Mouse (Mus musculus) embryonic fibroblast, embryonic 13.5 days (primary cell): Measurements from ENCODE around the gene Aldh1b1.

Experiments used
- CTCF ChIP-seq: IDR thresholded peaks from 2 replicates; pipeline ENCODE4 v1.5.1; 2011; ENCODE audit warnings: mild to moderate bottlenecking, control low read depth, low read length, moderate library complexity, borderline replicate concordance; ENCODE audit not compliant: insufficient read depth
- POLR2A ChIP-seq: IDR thresholded peaks from 2 replicates; pipeline ENCODE4 v1.6.1; 2011; ENCODE audit warnings: low read depth, mild to moderate bottlenecking, control low read depth, low read length, moderate library complexity

- TF ChIP-seq POLR2A (no peak), CTCF (no peak)
These were observed 34.7 kb upstream of the Aldh1b1 start for GRCm38 (mm10) chr4:45764141-45764494.
